Mouse (Mus musculus) CH12.LX (cell line): Measurements from ENCODE around the gene B3gnt6. TPM values are rescaled to one million over a fixed set of nuclear protein-coding genes. Genes with fewer than 3 reads are reported as not detected.

Experiments
- DNase-seq: peaks from one replicate; pipeline ENCODE4 v3.0.0-alpha.2; 2013; ENCODE audit errors: extremely low read depth
- H3K27ac ChIP-seq: 2 replicates; pipeline ENCODE4 v1.5.1; 2012; ENCODE audit warnings: low read depth, mild to moderate bottlenecking, control low read depth, moderate library complexity; ENCODE audit not compliant: insufficient read depth
- H3K27me3 ChIP-seq: replicated peaks from 2 replicates; pipeline ENCODE3; 2012; ENCODE audit warnings: inconsistent platforms
- H3K36me3 ChIP-seq, 2 experiments: replicated peaks in 1 of 2; 2 replicates each; pipeline versions ENCODE3 to v1.6.1; 2012; ENCODE audit warnings: inconsistent platforms in 1 of 2, low read length in 1 of 2, mild to moderate bottlenecking in 1 of 2, mixed read lengths in 1 of 2, moderate library complexity in 1 of 2; ENCODE audit not compliant: control insufficient read depth in 1 of 2, insufficient read depth in 1 of 2
- H3K4me1 ChIP-seq, 2 experiments: 2 replicates each; pipeline ENCODE4 v1.6.1; 2012; ENCODE audit warnings: inconsistent platforms in 1 of 2, moderate library complexity in 1 of 2; ENCODE audit not compliant: insufficient read depth in 2 of 2, control insufficient read depth in 1 of 2
- H3K4me2 ChIP-seq: 2 replicates; pipeline ENCODE4 v1.6.1; 2012; ENCODE audit warnings: low read depth, mild to moderate bottlenecking, control low read depth; ENCODE audit not compliant: poor library complexity, insufficient read depth, severe bottlenecking
- H3K4me3 ChIP-seq, 3 experiments: fragments of 150-350 bp in 1 of 3; sonication (generic) in 1 of 3; replicated peaks in 1 of 3; 2 replicates each; pipeline versions ENCODE3 to v1.5.1; 2011 to 2012; ENCODE audit warnings: low read depth in 2 of 3, low read length in 2 of 3, mild to moderate bottlenecking in 2 of 3, moderate library complexity in 2 of 3, control low read depth in 1 of 3, improper control_type of control experiment in 1 of 3, inconsistent platforms in 1 of 3, mixed read lengths in 1 of 3; ENCODE audit not compliant: poor library complexity in 1 of 3
- H3K79me2 ChIP-seq: replicated peaks from 2 replicates; pipeline ENCODE4 v1.6.1; 2012; ENCODE audit warnings: mild to moderate bottlenecking, moderate library complexity; ENCODE audit not compliant: control insufficient read depth, poor library complexity, insufficient read depth, severe bottlenecking; ENCODE audit errors: extremely low read depth
- H3K9ac ChIP-seq: 2 replicates; pipeline ENCODE4 v1.6.1; 2012; ENCODE audit warnings: low read depth, mild to moderate bottlenecking, control low read depth, moderate library complexity; ENCODE audit not compliant: insufficient read depth
- H3K9me3 ChIP-seq: replicated peaks from 2 replicates; pipeline ENCODE3; 2012; ENCODE audit warnings: low read length, inconsistent platforms, mixed read lengths
- BHLHE40 ChIP-seq: IDR thresholded peaks from 2 replicates; pipeline ENCODE4 v1.6.1; 2011; ENCODE audit warnings: mild to moderate bottlenecking, low read depth, low read length, improper control_type of control experiment
- CHD1 ChIP-seq: IDR thresholded peaks from 2 replicates; pipeline ENCODE4 v1.6.1; 2012; ENCODE audit warnings: low read depth, low read length, improper control_type of control experiment, inconsistent platforms
- CHD2 ChIP-seq: IDR thresholded peaks from 2 replicates; pipeline ENCODE4 v1.6.1; 2011; ENCODE audit warnings: low read length, improper control_type of control experiment
- CTCF ChIP-seq, 2 experiments: IDR thresholded peaks in 1 of 2; conservative IDR thresholded peaks in 1 of 2; 2 replicates each; pipeline ENCODE4 v1.5.1; 2011 to 2012; ENCODE audit warnings: low read depth in 2 of 2, low read length in 2 of 2, improper control_type of control experiment in 1 of 2, inconsistent platforms in 1 of 2, mild to moderate bottlenecking in 1 of 2, moderate library complexity in 1 of 2
- ELF1 ChIP-seq: IDR thresholded peaks from 2 replicates; pipeline ENCODE4 v1.6.1; 2014; ENCODE audit warnings: low read depth, mild to moderate bottlenecking, inconsistent platforms, low read length, improper control_type of control experiment
- EP300 ChIP-seq: IDR thresholded peaks from 2 replicates; pipeline ENCODE4 v1.6.1; 2011; ENCODE audit warnings: low read length, improper control_type of control experiment
- ETS1 ChIP-seq: conservative IDR thresholded peaks from 2 replicates; pipeline ENCODE4 v1.6.1; 2012; ENCODE audit warnings: low read depth, mild to moderate bottlenecking, inconsistent platforms, low read length, improper control_type of control experiment, moderate library complexity
- GABPA ChIP-seq: IDR thresholded peaks from 2 replicates; pipeline ENCODE4 v1.6.1; 2012; ENCODE audit warnings: low read depth, low read length, improper control_type of control experiment, inconsistent platforms; ENCODE audit not compliant: insufficient replicate concordance
- HCFC1 ChIP-seq: IDR thresholded peaks from 2 replicates; pipeline ENCODE4 v1.6.1; 2012; ENCODE audit warnings: low read depth, mild to moderate bottlenecking, inconsistent platforms, low read length, improper control_type of control experiment
- IRF4 ChIP-seq: IDR thresholded peaks from 2 replicates; pipeline ENCODE4 v1.6.1; 2014; ENCODE audit warnings: low read depth, mild to moderate bottlenecking, inconsistent platforms, low read length, improper control_type of control experiment
- JUN ChIP-seq: IDR thresholded peaks from 2 replicates; pipeline ENCODE4 v1.6.1; 2011; ENCODE audit warnings: low read depth, mild to moderate bottlenecking, low read length, improper control_type of control experiment, moderate library complexity; ENCODE audit not compliant: insufficient read depth
- KAT2A ChIP-seq: IDR thresholded peaks from 2 replicates; pipeline ENCODE4 v1.6.1; 2012; ENCODE audit warnings: low read length, improper control_type of control experiment, inconsistent platforms; ENCODE audit not compliant: insufficient replicate concordance
- MAFK ChIP-seq: IDR thresholded peaks from 2 replicates; pipeline ENCODE4 v1.6.1; 2011; ENCODE audit warnings: low read length, improper control_type of control experiment; ENCODE audit not compliant: insufficient replicate concordance
- MAX ChIP-seq: IDR thresholded peaks from 2 replicates; pipeline ENCODE4 v1.6.1; 2011; ENCODE audit warnings: low read length, improper control_type of control experiment
- MAZ ChIP-seq: IDR thresholded peaks from 2 replicates; pipeline ENCODE4 v1.6.1; 2012; ENCODE audit warnings: low read depth, mild to moderate bottlenecking, inconsistent platforms, low read length, improper control_type of control experiment, moderate library complexity
- MEF2A ChIP-seq: IDR thresholded peaks from 2 replicates; pipeline ENCODE4 v1.6.1; 2014; ENCODE audit warnings: low read depth, mild to moderate bottlenecking, inconsistent platforms, low read length, improper control_type of control experiment, borderline replicate concordance
- MXI1 ChIP-seq: IDR thresholded peaks from 2 replicates; pipeline ENCODE4 v1.6.1; 2011; ENCODE audit warnings: mild to moderate bottlenecking, low read depth, low read length, improper control_type of control experiment
- NELFE ChIP-seq: IDR thresholded peaks from 2 replicates; pipeline ENCODE4 v1.6.1; 2011; ENCODE audit warnings: low read depth, low read length, improper control_type of control experiment
- NRF1 ChIP-seq: IDR thresholded peaks from 2 replicates; pipeline ENCODE4 v1.6.1; 2014; ENCODE audit warnings: low read depth, mild to moderate bottlenecking, inconsistent platforms, low read length, improper control_type of control experiment, moderate library complexity
- PAX5 ChIP-seq: IDR thresholded peaks from 2 replicates; pipeline ENCODE4 v1.6.1; 2012; ENCODE audit warnings: low read length, inconsistent platforms, mixed read lengths
- POLR2A ChIP-seq: IDR thresholded peaks from 2 replicates; pipeline ENCODE4 v1.6.1; 2011; ENCODE audit warnings: low read depth, mild to moderate bottlenecking, improper control_type of control experiment, low read length
- RAD21 ChIP-seq: IDR thresholded peaks from 2 replicates; pipeline ENCODE4 v1.6.1; 2011; ENCODE audit warnings: low read depth, mild to moderate bottlenecking, low read length, improper control_type of control experiment, moderate library complexity
- TBP ChIP-seq: conservative IDR thresholded peaks from 2 replicates; pipeline ENCODE4 v1.6.1; 2011; ENCODE audit warnings: low read depth, low read length, improper control_type of control experiment
- UBTF ChIP-seq: IDR thresholded peaks from 2 replicates; pipeline ENCODE4 v1.6.1; 2012; ENCODE audit warnings: low read depth, mild to moderate bottlenecking, inconsistent platforms, low read length, improper control_type of control experiment, moderate library complexity
- ZC3H11A ChIP-seq: IDR thresholded peaks from 2 replicates; pipeline ENCODE4 v1.6.1; 2012; ENCODE audit warnings: low read depth, mild to moderate bottlenecking, inconsistent platforms, low read length, improper control_type of control experiment
- ZMIZ1 ChIP-seq: IDR thresholded peaks from 2 replicates; pipeline ENCODE4 v1.6.1; 2012; ENCODE audit warnings: low read depth, mild to moderate bottlenecking, inconsistent platforms, low read length, improper control_type of control experiment
- ZNF384 ChIP-seq: IDR thresholded peaks from 2 replicates; pipeline ENCODE4 v1.6.1; 2012; ENCODE audit warnings: low read depth, low read length, improper control_type of control experiment, inconsistent platforms
- dilution Hi-C: fragments of 300-500 bp; cut with MboI; formaldehyde crosslinking; loops from 2 replicates; pipeline ENCODE4 v1.14.3; 2020; ENCODE audit warnings: low sequenced_read_pairs; ENCODE audit not compliant: extremely low pct_unique_long_range_greater_than_20kb, extremely low pct_ligation_motif_present
- in situ Hi-C: fragments of 300-500 bp; cut with MboI; formaldehyde crosslinking; loops from 3 replicates; pipeline ENCODE4 v1.14.3; 2019; ENCODE audit warnings: low sequenced_read_pairs, low pct_ligation_motif_present, low pct_unique_long_range_greater_than_20kb, mixed read lengths
- polyA plus RNA-seq: library from polyadenylated mRNA; unstranded; fragments of >175 nt; gene quantifications from 2 replicates; pipeline ENCODE4 v1.2.1, GENCODE M21; 2012; ENCODE audit warnings: low read depth; ENCODE audit not compliant: insufficient read length
- total RNA-seq, 2 experiments: library from RNA; depleted of rRNA; stranded (reverse); fragments of 300-350 nt in 1 of 2; fragments of >200 nt in 1 of 2; gene quantifications; 2 replicates each; pipeline ENCODE4 v1.2.3; 2012 to 2014

The B3gnt6 gene
- total and polyA plus RNA-seq, 3 experiments, result not detected

- Histone ChIP-seq H3K4me2 (no peak overlapping the region), H3K36me3 (no peaks in the 10 kb centered on the region), H3K27ac (no peak overlapping the region), H3K9ac (no peak overlapping the region), H3K9me3 (no peaks in the 10 kb centered on the region), H3K4me1 (peaks cover 0 to 16% of the 10 kb centered on the region in 2 experiments; a peak in 1 of 4 replicates), H3K79me2 (no peaks in the 10 kb centered on the region), H3K4me3 (no peak overlapping the region), H3K27me3 (peaks cover 3% of the 10 kb centered on the region)
- in situ Hi-C loops, result loop anchor here (25.0 kb wide), 1 partner anchor 279 kb away; the partner anchor contains the start of gene Gucy2d
- dilution Hi-C loops, result no loop called here
- TF ChIP-seq PAX5, result no peak
- no peak for TF ChIP-seq CHD1
- no peak for TF ChIP-seq JUN
- no peak for TF ChIP-seq MAFK
- no peak for TF ChIP-seq BHLHE40
- no peak for TF ChIP-seq UBTF
- TF ChIP-seq GABPA, result no peak
- no peak for TF ChIP-seq MXI1
- no peak for TF ChIP-seq ZMIZ1
- no peak for TF ChIP-seq MAZ
- TF ChIP-seq ELF1, result no peak
- no peak for TF ChIP-seq POLR2A
- no peak for TF ChIP-seq MEF2A
- no peak for TF ChIP-seq MAX
- TF ChIP-seq TBP, result no peak
- no peak for TF ChIP-seq ETS1
- no peak for TF ChIP-seq CHD2
- TF ChIP-seq EP300, result no peak
- no peak for DNase-seq
Measured at GRCm38 (mm10) chr7:98158481-98158880, 40.8 kb downstream of the B3gnt6 start.

GRCm38 (mm10) chr7:98157636-98158332, 41.5 kb downstream of the B3gnt6 start:
- Histone ChIP-seq H3K4me2 (no peak overlapping the region), H3K4me1 (peaks cover 0 to 17% of the 10 kb centered on the region in 2 experiments; a peak in 1 of 4 replicates), H3K9ac (no peak overlapping the region), H3K4me3 (no peak overlapping the region), H3K27ac (no peak overlapping the region), H3K27me3 (peaks cover 1% of the 10 kb centered on the region), H3K36me3 (no peaks in the 10 kb centered on the region), H3K79me2 (no peaks in the 10 kb centered on the region), H3K9me3 (no peaks in the 10 kb centered on the region)
- dilution Hi-C loops (no loop called here), in situ Hi-C loops (loop anchor here (25.0 kb wide), 1 partner anchor 280 kb away; the partner anchor contains the start of gene Gucy2d)
- TF ChIP-seq ZC3H11A (no peak), CTCF (conservative IDR thresholded peaks at IDR 0.05 in 1 of 2, IDR thresholded peaks at IDR 0.05 in 1 of 2; ENCODE audit: low read depth in 2 of 2, low read length in 2 of 2) (no peak), RAD21 (no peak), KAT2A (no peak), IRF4 (no peak), MXI1 (no peak), MAFK (no peak), EP300 (no peak), GABPA (no peak), NRF1 (no peak), ZMIZ1 (no peak), NELFE (no peak), BHLHE40 (no peak), CHD1 (no peak), HCFC1 (no peak), POLR2A (no peak), ZNF384 (no peak), CHD2 (no peak), ETS1 (no peak)
- no peak for DNase-seq
